Mouse (Mus musculus) C2C12 (cell line): Measurements from ENCODE around the gene Lbh.

Experiments
- CEBPB ChIP-seq: IDR thresholded peaks from one replicate; pipeline ENCODE4 v1.6.1; 2011; ENCODE audit warnings: low read depth, mild to moderate bottlenecking, control low read depth, moderate library complexity
- CTCF ChIP-seq: IDR thresholded peaks from one replicate; pipeline ENCODE4 v1.5.1; 2011; ENCODE audit not compliant: control insufficient read depth, insufficient read depth, insufficient read length
- FOSL1 ChIP-seq: IDR thresholded peaks from one replicate; pipeline ENCODE4 v1.8.0; 2011; ENCODE audit warnings: mild to moderate bottlenecking, low read length; ENCODE audit not compliant: poor library complexity, insufficient read depth, severe bottlenecking
- MAX ChIP-seq: IDR thresholded peaks from one replicate; pipeline ENCODE4 v1.6.1; 2011; ENCODE audit warnings: mild to moderate bottlenecking, control low read depth
- MYOD1 ChIP-seq: IDR thresholded peaks from one replicate; pipeline ENCODE4 v1.6.1; 2011; ENCODE audit warnings: low read depth; ENCODE audit not compliant: control insufficient read depth, insufficient read length
- MYOG ChIP-seq: IDR thresholded peaks from one replicate; pipeline ENCODE4 v1.6.1; 2011; ENCODE audit not compliant: control insufficient read depth, insufficient read length; ENCODE audit errors: extremely low read depth
- USF1 ChIP-seq: IDR thresholded peaks from one replicate; pipeline ENCODE4 v1.6.1; 2011; ENCODE audit warnings: low read depth, mild to moderate bottlenecking, control low read depth, moderate library complexity

- TF ChIP-seq MYOG, result no peak
- TF ChIP-seq CTCF, result no peak
- TF ChIP-seq MAX, result no peak
- TF ChIP-seq FOSL1, result no peak
- TF ChIP-seq CEBPB, result no peak
- TF ChIP-seq MYOD1, result no peak
- no peak for TF ChIP-seq USF1
These were observed 7.9 kb downstream of the Lbh start for GRCm38 (mm10) chr17:72925804-72926617.
